Mouse (Mus musculus): ENCODE data around the gene Arhgef16.

DNA sequence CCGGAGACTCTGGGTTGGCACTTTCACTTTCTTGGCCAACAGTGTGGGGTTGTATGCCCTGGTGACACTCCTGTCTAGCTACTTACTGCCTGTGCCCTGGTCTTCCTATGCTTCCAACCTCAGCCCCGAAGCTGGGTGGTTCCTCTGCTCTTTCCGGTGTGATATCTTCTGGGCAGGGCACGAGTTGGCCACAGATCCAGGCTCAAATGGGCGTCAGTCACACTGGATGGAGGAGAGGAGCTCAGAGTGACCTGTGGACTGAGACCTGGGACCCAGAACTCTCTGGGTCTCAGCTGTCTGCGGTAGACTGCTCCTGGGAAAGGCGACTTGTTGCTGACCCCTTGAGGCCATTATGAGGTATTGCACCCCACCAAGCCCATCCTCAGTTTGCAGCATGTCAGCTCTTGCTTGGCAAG, at the start of gene Arhgef16:
- TF ChIP-seq CTCF (IDR thresholded peaks at IDR 0.05; ENCODE audit: extremely low read depth, insufficient read length, insufficient replicate concordance, low read depth, low read length) (peak; percentile 87; the same call in 1 of the 2 replicates), POLR2A (IDR thresholded peaks at IDR 0.05; ENCODE audit: low read depth, low read length) (no peak; the same call in 1 of the 2 replicates)
